Mouse (Mus musculus): ENCODE measurements around the gene Gm20696. TPM values are rescaled to one million over a fixed set of nuclear protein-coding genes. Genes with fewer than 3 reads are reported as not detected.

Gm20696 gene
- polyA plus RNA-seq, 1 experiment from 2014 or later, result 6.9 TPM

GRCm38 (mm10) chr6:99369931-99370330 is 296.7 kb downstream of the Gm20696 start:
- ATAC-seq (ENCODE audit: low FRiP score, low read depth), result no peak
- H3K4me2 ChIP-seq (replicated peaks), result no peak overlapping the region
- H3K4me1 ChIP-seq, result peaks cover 8% of the 10 kb centered on the region; the same call in 1 of the 2 replicates
- H3K27me3 ChIP-seq, result no peaks in the 10 kb centered on the region
- no peak overlapping the region for H3K4me3 ChIP-seq
- H3K9ac ChIP-seq (replicated peaks), result no peak overlapping the region
- no peaks in the 10 kb centered on the region for H3K9me3 ChIP-seq
- no peak overlapping the region for H3K27ac ChIP-seq (replicated peaks)
- H3K36me3 ChIP-seq, result peaks cover 3% of the 10 kb centered on the region; the same call in 1 of the 2 replicates
- WGBS, result 79% methylated on average over 2 of the region's 2 CpGs

- no peak overlapping the region for H3K9ac ChIP-seq (replicated peaks)
- peaks cover 2% of the 10 kb centered on the region; the same call in 1 of the 2 replicates for H3K4me1 ChIP-seq
- no peak overlapping the region for H3K4me2 ChIP-seq (replicated peaks)
- 90% methylated on average over 3 of the region's 3 CpGs for WGBS
- ATAC-seq (ENCODE audit: low FRiP score, low read depth), result no peak
- no peaks in the 10 kb centered on the region for H3K27me3 ChIP-seq
- H3K27ac ChIP-seq (replicated peaks), result no peak overlapping the region
- no peaks in the 10 kb centered on the region for H3K9me3 ChIP-seq
- peaks cover 3% of the 10 kb centered on the region; the same call in 1 of the 2 replicates for H3K36me3 ChIP-seq
- H3K4me3 ChIP-seq, result no peak overlapping the region
Observed at GRCm38 (mm10) chr6:99369156-99369555, 297.4 kb downstream of the Gm20696 start.

DNA sequence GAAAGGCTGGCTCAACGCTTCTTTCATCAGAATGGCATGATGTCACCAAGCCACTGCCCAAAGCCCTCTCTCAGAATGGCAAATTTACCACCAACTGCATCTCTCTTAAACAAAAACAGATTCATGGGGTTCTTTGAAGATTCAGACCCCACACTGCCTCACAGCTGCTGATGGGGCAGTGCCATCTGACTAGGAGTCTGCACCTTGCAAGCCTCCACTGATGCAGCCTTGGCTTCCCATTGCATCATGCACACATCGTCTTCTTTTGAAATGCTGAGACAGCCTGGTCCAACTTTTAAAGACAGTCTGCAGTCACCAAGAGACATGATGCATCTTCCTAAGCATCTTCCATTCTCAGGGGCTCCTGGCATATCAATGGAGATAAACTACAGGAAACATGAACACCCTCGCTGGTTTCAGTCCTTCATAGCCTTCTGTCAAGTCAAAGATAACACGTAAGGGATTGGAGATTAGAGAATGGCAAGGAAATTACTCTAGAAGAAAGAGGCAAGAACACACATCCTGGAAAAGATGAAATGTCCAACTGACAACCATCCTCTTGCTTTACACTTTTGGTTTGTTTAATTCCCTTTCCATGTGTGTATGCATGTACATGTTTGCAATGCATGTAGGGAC is 298.4 kb downstream of the Gm20696 start:
- no peaks in the 10 kb centered on the region for H3K9me3 ChIP-seq
- peaks cover 3% of the 10 kb centered on the region; the same call in 1 of the 2 replicates for H3K36me3 ChIP-seq
- H3K9ac ChIP-seq (replicated peaks), result no peak overlapping the region
- H3K27ac ChIP-seq (replicated peaks), result no peak overlapping the region
- H3K27me3 ChIP-seq, result no peaks in the 10 kb centered on the region
- no peak for ATAC-seq (ENCODE audit: low FRiP score, low read depth)
- WGBS, result 88% methylated on average over 4 of the region's 4 CpGs
- H3K4me1 ChIP-seq, result peaks cover 2% of the 10 kb centered on the region; the same call in 1 of the 2 replicates
- no peak overlapping the region for H3K4me3 ChIP-seq
- H3K4me2 ChIP-seq (replicated peaks), result no peak overlapping the region

GRCm38 (mm10) chr6:99364545-99364944 is 302.1 kb downstream of the Gm20696 start:
- Histone ChIP-seq H3K27ac (replicated peaks) (no peak overlapping the region), H3K9me3 (no peaks in the 10 kb centered on the region), H3K4me3 (no peak overlapping the region), H3K9ac (replicated peaks) (no peak overlapping the region), H3K4me1 (no peaks in the 10 kb centered on the region), H3K4me2 (replicated peaks) (no peak overlapping the region), H3K27me3 (no peaks in the 10 kb centered on the region), H3K36me3 (peaks cover 3% of the 10 kb centered on the region; the same call in 1 of the 2 replicates)
- WGBS, result 78% methylated on average over 6 of the region's 6 CpGs
- ATAC-seq (ENCODE audit: low FRiP score, low read depth), result no peak

GRCm38 (mm10) chr6:99360581-99360980 is 306.0 kb downstream of the Gm20696 start:
- Histone ChIP-seq H3K9ac (replicated peaks) (no peak overlapping the region), H3K4me1 (no peaks in the 10 kb centered on the region), H3K27ac (replicated peaks) (no peak overlapping the region), H3K4me2 (replicated peaks) (no peak overlapping the region), H3K27me3 (no peaks in the 10 kb centered on the region), H3K9me3 (no peaks in the 10 kb centered on the region), H3K36me3 (no peaks in the 10 kb centered on the region), H3K4me3 (no peak overlapping the region)
- WGBS, result 94% methylated on average over 4 of the region's 4 CpGs
- no peak for ATAC-seq (ENCODE audit: low FRiP score, low read depth)

GRCm38 (mm10) chr6:99359765-99360499 is 306.7 kb downstream of the Gm20696 start:
- Histone ChIP-seq H3K27me3 (no peaks in the 10 kb centered on the region), H3K4me1 (no peaks in the 10 kb centered on the region), H3K9ac (replicated peaks) (no peak overlapping the region), H3K9me3 (no peaks in the 10 kb centered on the region), H3K4me2 (replicated peaks) (no peak overlapping the region), H3K4me3 (no peak overlapping the region), H3K27ac (replicated peaks) (no peak overlapping the region), H3K36me3 (no peaks in the 10 kb centered on the region)
- no peak for ATAC-seq (ENCODE audit: low FRiP score, low read depth)
- 91% methylated on average over 6 of the region's 6 CpGs for WGBS

- no peak overlapping the region for H3K4me2 ChIP-seq (replicated peaks)
- no peaks in the 10 kb centered on the region for H3K9me3 ChIP-seq
- no peaks in the 10 kb centered on the region for H3K4me1 ChIP-seq
- no peaks in the 10 kb centered on the region for H3K36me3 ChIP-seq
- no peak overlapping the region for H3K9ac ChIP-seq (replicated peaks)
- WGBS, result 85% methylated on average over 9 of the region's 9 CpGs
- no peak for ATAC-seq (ENCODE audit: low FRiP score, low read depth)
- H3K4me3 ChIP-seq, result no peak overlapping the region
- H3K27ac ChIP-seq (replicated peaks), result no peak overlapping the region
- H3K27me3 ChIP-seq, result no peaks in the 10 kb centered on the region
Observed at GRCm38 (mm10) chr6:99359036-99359698, 307.4 kb downstream of the Gm20696 start.

DNA sequence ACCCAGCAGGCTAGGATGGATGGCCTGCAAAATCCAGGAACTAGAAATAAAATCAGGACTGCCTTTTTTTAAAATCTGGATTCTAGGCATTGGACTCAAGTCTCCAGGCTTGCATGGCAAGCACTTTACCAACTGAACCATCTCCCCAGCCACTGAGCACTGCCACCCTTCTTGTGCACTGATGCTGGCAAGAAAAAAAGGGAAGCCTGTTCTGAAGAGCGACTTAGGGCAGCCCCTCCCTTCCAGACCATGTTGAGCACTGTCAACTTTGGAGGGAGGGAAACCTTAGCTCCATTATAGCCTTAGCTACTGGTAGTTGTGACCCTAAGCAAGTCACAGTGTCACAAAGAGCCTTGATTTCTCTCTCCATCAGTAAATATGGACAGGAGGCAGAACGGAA is 308.7 kb downstream of the Gm20696 start:
- no peaks in the 10 kb centered on the region for H3K27me3 ChIP-seq
- no peak overlapping the region for H3K27ac ChIP-seq (replicated peaks)
- H3K36me3 ChIP-seq, result no peaks in the 10 kb centered on the region
- no peak overlapping the region for H3K4me3 ChIP-seq
- no peaks in the 10 kb centered on the region for H3K9me3 ChIP-seq
- no peak for ATAC-seq (ENCODE audit: low FRiP score, low read depth)
- no peak overlapping the region for H3K4me2 ChIP-seq (replicated peaks)
- H3K4me1 ChIP-seq, result no peaks in the 10 kb centered on the region
- H3K9ac ChIP-seq (replicated peaks), result no peak overlapping the region
- WGBS, result 92% methylated on average over 2 of the region's 2 CpGs

DNA sequence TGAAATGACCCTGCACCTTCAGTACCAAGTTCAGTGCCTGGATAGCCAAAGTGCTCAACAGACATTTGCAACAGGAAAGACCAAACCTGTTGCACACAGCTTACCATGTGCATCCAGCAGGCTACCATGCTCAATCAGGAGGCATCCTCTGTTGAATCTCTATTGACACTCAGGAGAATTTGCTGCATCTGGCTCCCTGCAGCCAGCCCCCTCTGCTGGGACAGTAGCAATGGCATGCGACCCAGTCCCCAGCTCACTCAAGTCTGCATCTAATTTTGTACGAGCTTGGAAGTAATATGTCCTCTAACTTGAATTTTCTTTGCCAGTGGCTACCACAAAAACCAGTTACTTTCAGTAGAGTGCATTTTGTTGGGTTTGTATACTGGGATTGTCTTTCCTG is 312.3 kb downstream of the Gm20696 start:
- no peaks in the 10 kb centered on the region for H3K27me3 ChIP-seq
- H3K9ac ChIP-seq (replicated peaks), result no peak overlapping the region
- no peak for ATAC-seq (ENCODE audit: low FRiP score, low read depth)
- no peak overlapping the region for H3K27ac ChIP-seq (replicated peaks)
- H3K4me1 ChIP-seq, result no peaks in the 10 kb centered on the region
- H3K4me3 ChIP-seq, result no peak overlapping the region
- H3K4me2 ChIP-seq (replicated peaks), result no peak overlapping the region
- H3K36me3 ChIP-seq, result no peaks in the 10 kb centered on the region
- H3K9me3 ChIP-seq, result no peaks in the 10 kb centered on the region
- 66% methylated on average over 2 of the region's 2 CpGs for WGBS

- no peak overlapping the region for H3K4me3 ChIP-seq
- no peak overlapping the region for H3K4me2 ChIP-seq (replicated peaks)
- no peaks in the 10 kb centered on the region for H3K4me1 ChIP-seq
- H3K36me3 ChIP-seq, result no peaks in the 10 kb centered on the region
- no peaks in the 10 kb centered on the region for H3K27me3 ChIP-seq
- H3K9ac ChIP-seq (replicated peaks), result no peak overlapping the region
- WGBS, result 95% methylated on average over 2 of the region's 2 CpGs
- no peak overlapping the region for H3K27ac ChIP-seq (replicated peaks)
- ATAC-seq (ENCODE audit: low FRiP score, low read depth), result no peak
- no peaks in the 10 kb centered on the region for H3K9me3 ChIP-seq
Observed at GRCm38 (mm10) chr6:99353441-99353840, 313.2 kb downstream of the Gm20696 start.

- Histone ChIP-seq H3K27ac (replicated peaks) (no peak overlapping the region), H3K27me3 (no peaks in the 10 kb centered on the region), H3K4me2 (replicated peaks) (no peak overlapping the region), H3K9ac (replicated peaks) (no peak overlapping the region), H3K4me1 (peaks cover 3% of the 10 kb centered on the region; the same call in 1 of the 2 replicates), H3K36me3 (no peaks in the 10 kb centered on the region), H3K9me3 (no peaks in the 10 kb centered on the region), H3K4me3 (no peak overlapping the region)
- no peak for ATAC-seq (ENCODE audit: low FRiP score, low read depth)
- WGBS, result 83% methylated on average over 3 of the region's 3 CpGs
Observed at GRCm38 (mm10) chr6:99350566-99350965, 316.0 kb downstream of the Gm20696 start.

DNA sequence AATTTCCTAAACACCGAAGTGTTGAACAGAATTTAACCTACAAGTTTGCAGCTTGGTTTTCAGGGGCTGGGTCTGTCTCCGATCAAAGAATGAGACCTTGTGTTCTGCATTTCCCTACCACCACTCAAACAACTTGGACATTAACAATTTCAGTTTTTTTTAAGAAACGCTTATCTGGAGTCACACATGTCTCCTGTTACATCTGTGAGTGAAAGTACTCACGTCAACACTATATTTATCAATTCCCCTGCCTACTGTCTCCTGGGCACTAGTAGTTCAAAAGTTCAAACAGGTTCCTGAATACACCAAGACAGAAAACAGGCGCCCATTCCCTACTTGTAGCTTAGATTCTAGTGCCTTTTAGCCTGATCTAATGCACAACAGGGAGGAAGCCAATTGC is 316.4 kb downstream of the Gm20696 start:
- no peak for ATAC-seq (ENCODE audit: low FRiP score, low read depth)
- Histone ChIP-seq H3K9me3 (no peaks in the 10 kb centered on the region), H3K27ac (replicated peaks) (no peak overlapping the region), H3K4me3 (no peak overlapping the region), H3K36me3 (no peaks in the 10 kb centered on the region), H3K4me1 (peaks cover 3% of the 10 kb centered on the region; the same call in 1 of the 2 replicates), H3K9ac (replicated peaks) (no peak overlapping the region), H3K27me3 (no peaks in the 10 kb centered on the region), H3K4me2 (replicated peaks) (no peak overlapping the region)
- WGBS, result 91% methylated on average over 5 of the region's 5 CpGs

All from midbrain, embryonic 12.5 days (tissue).